Mouse (Mus musculus): ENCODE results near the gene Gpnmb.

Gpnmb gene

GRCm38 (mm10) chr6:49036275-49037267 lies at the start of gene Gpnmb:
Gpnmb (plus strand) TSS chr6:49036546.
- peak; percentile 24 for DNase-seq (ENCODE audit: low read depth, low spot score)

- DNase-seq (ENCODE audit: low read depth, low spot score) = no peak
These were observed 46.4 kb upstream of the Gpnmb start for GRCm38 (mm10) chr6:48989971-48990370.

GRCm38 (mm10) chr6:48991991-48992390 lies 44.4 kb upstream of the Gpnmb start:
- DNase-seq (ENCODE audit: low read depth, low spot score) = no peak

GRCm38 (mm10) chr6:48998186-48998585 lies 38.2 kb upstream of the Gpnmb start:
- no peak for DNase-seq (ENCODE audit: low read depth, low spot score)

- DNase-seq (ENCODE audit: low read depth, low spot score) = no peak
These were observed 37.5 kb upstream of the Gpnmb start for GRCm38 (mm10) chr6:48998796-48999195.

GRCm38 (mm10) chr6:49003381-49003780 lies 33.0 kb upstream of the Gpnmb start:
- peak; percentile 59 for DNase-seq (ENCODE audit: low read depth, low spot score)

GRCm38 (mm10) chr6:49007981-49008380 lies 28.4 kb upstream of the Gpnmb start:
- DNase-seq (ENCODE audit: low read depth, low spot score) = peak; percentile 77

GRCm38 (mm10) chr6:49008420-49009160 lies 27.8 kb upstream of the Gpnmb start:
- no peak for DNase-seq (ENCODE audit: low read depth, low spot score)

GRCm38 (mm10) chr6:49009161-49009555 lies 27.2 kb upstream of the Gpnmb start:
- DNase-seq (ENCODE audit: low read depth, low spot score) = no peak

GRCm38 (mm10) chr6:49009665-49010064 lies 26.7 kb upstream of the Gpnmb start:
- no peak for DNase-seq (ENCODE audit: low read depth, low spot score)

- DNase-seq (ENCODE audit: low read depth, low spot score) = no peak
These were observed 25.2 kb upstream of the Gpnmb start for GRCm38 (mm10) chr6:49011191-49011590.

GRCm38 (mm10) chr6:49013023-49013422 lies 23.3 kb upstream of the Gpnmb start:
- no peak for DNase-seq (ENCODE audit: low read depth, low spot score)

GRCm38 (mm10) chr6:49013458-49013857 lies 22.9 kb upstream of the Gpnmb start:
- DNase-seq (ENCODE audit: low read depth, low spot score) = no peak

- DNase-seq (ENCODE audit: low read depth, low spot score) = no peak
These were observed 19.2 kb upstream of the Gpnmb start for GRCm38 (mm10) chr6:49017150-49017549.

GRCm38 (mm10) chr6:49019341-49019740 lies 17.0 kb upstream of the Gpnmb start:
- no peak for DNase-seq (ENCODE audit: low read depth, low spot score)

- DNase-seq (ENCODE audit: low read depth, low spot score) = peak; percentile 58
These were observed 15.0 kb upstream of the Gpnmb start for GRCm38 (mm10) chr6:49021141-49022012.

- no peak for DNase-seq (ENCODE audit: low read depth, low spot score)
These were observed 14.0 kb upstream of the Gpnmb start for GRCm38 (mm10) chr6:49022384-49022783.

- DNase-seq (ENCODE audit: low read depth, low spot score) = no peak
These were observed 13.0 kb upstream of the Gpnmb start for GRCm38 (mm10) chr6:49023315-49023714.

- DNase-seq (ENCODE audit: low read depth, low spot score) = no peak
These were observed 11.1 kb upstream of the Gpnmb start for GRCm38 (mm10) chr6:49025290-49025689.

GRCm38 (mm10) chr6:49026496-49026895 lies 9.8 kb upstream of the Gpnmb start:
- DNase-seq (ENCODE audit: low read depth, low spot score) = no peak

GRCm38 (mm10) chr6:49028019-49028418 lies 8.3 kb upstream of the Gpnmb start:
- no peak for DNase-seq (ENCODE audit: low read depth, low spot score)

- no peak for DNase-seq (ENCODE audit: low read depth, low spot score)
These were observed 7.6 kb upstream of the Gpnmb start for GRCm38 (mm10) chr6:49028708-49029107.
